Mouse (Mus musculus): ENCODE results near the gene Etv6.

DNA sequence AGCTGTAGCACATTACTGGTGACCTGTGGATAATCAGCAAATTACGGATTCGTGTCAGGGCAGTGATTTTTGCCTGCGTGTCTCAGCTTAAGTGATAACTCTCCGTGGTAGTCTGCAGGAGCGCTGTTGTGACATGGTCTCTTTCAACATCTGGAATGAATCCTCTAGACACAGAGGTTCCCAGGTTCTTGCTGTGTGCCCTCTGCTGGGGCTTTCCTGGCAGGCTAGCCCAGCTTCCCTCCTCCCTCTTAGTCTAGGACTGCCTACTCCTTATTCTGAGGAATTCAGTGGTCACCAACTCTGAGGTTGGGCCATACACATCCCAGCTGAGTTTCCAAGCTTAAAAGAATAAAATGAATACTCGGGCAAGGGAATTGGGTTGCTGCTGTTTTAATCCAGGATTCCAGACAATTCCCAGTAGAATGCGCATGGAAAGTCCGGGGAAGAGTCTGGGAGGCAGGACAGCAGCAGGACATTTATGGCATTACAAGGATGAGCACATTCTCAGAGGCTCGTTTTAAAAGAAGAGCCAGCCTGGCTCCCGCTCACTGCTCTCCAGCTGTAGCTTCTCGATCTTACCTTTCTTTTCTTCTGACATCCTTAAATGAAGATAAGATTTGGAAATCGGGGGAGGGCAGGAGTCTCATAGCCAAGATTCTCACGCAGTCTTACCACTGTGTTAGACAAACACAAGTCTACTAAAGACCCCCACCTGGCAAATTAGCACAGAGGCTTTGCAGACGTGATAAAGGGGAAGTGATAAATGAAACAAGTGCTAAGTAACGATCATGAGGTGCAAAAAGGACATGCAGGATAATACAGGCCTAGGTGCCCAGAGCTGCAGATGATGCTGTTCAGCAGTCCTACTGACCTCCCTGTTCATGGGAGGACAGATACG is 105.5 kb downstream of the Etv6 start:
- TF ChIP-seq EP300 (IDR thresholded peaks at IDR 0.05; ENCODE audit: low read depth) (no peak), CTCF (IDR thresholded peaks at IDR 0.05; ENCODE audit: low read depth) (no peak)
